Mouse (Mus musculus): ENCODE measurements around the gene Kdm4c.
"Not testable (repeated sequence)": the region's sequence is repeated elsewhere in the genome, so short reads cannot be mapped to it uniquely, and the experiment has no call there.

DNA sequence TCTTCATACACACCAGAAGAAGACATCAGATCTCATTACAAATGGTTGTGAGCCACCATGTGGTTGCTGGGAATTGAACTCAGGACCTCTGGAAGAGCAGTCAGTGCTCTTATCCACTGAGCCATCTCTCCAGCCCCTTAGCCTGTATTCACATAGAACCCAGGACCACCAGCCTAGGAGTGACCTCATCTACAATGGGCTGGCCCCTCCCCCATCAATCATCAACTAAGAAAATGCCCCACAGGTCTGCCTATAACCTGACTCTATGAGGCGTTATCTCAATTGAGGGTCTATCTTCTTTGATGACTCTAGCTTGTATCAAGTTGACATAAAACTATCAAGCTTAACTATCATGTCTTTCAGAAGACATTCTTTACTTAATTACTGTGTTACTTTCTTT is 20.5 kb upstream of the Kdm4c start:
- not testable (repeated sequence) for TF ChIP-seq CTCF (IDR thresholded peaks at IDR 0.05; ENCODE audit: borderline replicate concordance, extremely low read depth, insufficient read depth, insufficient read length); POLR2A (IDR thresholded peaks at IDR 0.05; ENCODE audit: borderline replicate concordance, extremely low read depth, insufficient read depth, insufficient read length, poor library complexity, severe bottlenecking)
